Mouse (Mus musculus): ENCODE measurements around the gene Nudt7.
A peak's percentile ranks its signal among the peaks of the same experiment; 100 is the strongest.

Nudt7 gene

DNA sequence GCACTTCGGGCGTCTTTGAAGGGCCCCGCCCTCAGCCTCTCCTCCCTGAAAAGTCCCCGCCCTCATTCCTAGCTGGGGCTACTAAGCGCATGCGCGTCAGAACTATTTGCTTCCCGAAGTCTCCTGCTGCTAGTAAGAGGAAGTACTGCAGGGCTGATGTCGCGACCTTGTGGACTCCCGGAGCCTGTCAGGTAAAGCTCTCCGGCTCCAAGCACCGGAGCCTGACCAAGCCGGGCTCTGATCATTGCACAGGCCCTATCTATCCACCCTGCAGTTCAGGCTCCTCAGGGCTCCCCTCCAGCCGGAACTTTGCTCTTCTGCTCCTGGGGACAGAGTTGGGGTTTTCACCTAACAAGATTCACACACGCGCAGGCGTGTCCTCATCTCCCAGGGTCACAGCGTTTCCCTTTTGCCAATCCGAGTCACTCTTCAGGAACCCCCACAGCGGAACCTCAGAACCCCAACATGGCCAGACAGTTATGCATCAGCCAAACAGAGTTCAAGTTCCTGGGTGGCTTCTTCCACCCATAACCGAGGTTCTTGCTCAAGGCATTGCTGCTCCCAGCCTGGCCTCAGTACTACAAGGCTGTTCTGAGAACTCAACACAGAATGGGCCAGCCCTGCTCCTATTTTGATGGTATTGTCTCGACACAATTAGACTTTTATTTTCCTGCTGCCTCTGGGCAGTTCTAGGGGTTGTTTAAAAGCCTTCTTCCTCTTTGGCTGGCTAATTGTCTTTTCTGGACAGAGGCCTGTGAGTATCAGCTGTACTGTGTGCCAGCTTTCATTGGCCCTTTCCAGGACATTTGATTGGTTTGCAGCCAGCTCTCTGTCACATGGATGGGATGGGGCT, at the start of gene Nudt7:
TSS of gene Nudt7 (plus strand) at position 48 of the 853 bp plus-strand sequence.
- peak; percentile 88 for DNase-seq (ENCODE audit: extremely low spot score, low read depth, low spot score)

GRCm38 (mm10) chr8:114087932-114088331, 45.4 kb upstream of the Nudt7 start:
- DNase-seq (ENCODE audit: extremely low spot score, low read depth, low spot score), result no peak

GRCm38 (mm10) chr8:114090736-114091135, 42.6 kb upstream of the Nudt7 start:
- no peak for DNase-seq (ENCODE audit: extremely low spot score, low read depth, low spot score)

DNA sequence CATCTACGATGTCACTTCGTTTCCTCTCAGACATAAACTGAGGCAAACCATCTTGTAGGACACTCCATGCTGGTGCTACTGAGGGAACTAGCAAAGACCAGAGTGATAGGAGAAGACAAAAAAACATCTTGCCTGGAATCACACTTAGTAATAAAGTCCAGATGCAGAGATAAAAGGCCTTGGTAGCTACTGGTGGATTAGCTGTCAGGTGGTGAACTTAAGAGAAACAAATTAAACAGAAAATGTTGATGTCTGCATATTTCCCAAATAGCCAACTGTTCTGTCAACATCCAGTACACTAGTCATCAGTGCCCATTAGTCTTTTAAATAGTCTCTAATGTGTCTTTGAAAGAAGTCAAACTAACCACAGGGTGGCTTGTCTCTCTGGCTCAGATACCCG, 40.0 kb upstream of the Nudt7 start:
- DNase-seq (ENCODE audit: extremely low spot score, low read depth, low spot score), result no peak

- DNase-seq (ENCODE audit: extremely low spot score, low read depth, low spot score), result no peak
Observed at GRCm38 (mm10) chr8:114094526-114094925, 38.8 kb upstream of the Nudt7 start.

- no peak for DNase-seq (ENCODE audit: extremely low spot score, low read depth, low spot score)
Observed at GRCm38 (mm10) chr8:114100561-114101206, 32.7 kb upstream of the Nudt7 start.

DNA sequence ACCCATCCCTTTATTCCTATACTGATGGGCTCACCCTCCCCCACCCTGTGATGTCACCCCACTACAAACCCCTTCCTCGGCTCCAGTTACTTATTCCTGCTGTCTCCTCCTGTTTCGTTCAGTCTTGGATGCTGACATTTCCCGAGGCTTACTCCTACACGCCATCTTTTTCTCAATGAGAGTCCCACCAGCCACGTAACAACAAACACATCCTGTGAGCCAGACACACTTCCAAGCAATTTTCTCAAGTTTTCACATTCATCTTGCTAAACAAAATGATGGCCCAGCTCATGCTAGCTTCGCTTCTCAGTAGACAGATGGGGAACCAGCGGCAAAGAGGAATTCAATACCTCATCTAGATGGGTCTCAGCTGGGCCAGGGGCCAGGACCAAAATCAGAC, 30.0 kb upstream of the Nudt7 start:
- no peak for DNase-seq (ENCODE audit: extremely low spot score, low read depth, low spot score)

GRCm38 (mm10) chr8:114105971-114106370, 27.4 kb upstream of the Nudt7 start:
- no peak for DNase-seq (ENCODE audit: extremely low spot score, low read depth, low spot score)

- no peak for DNase-seq (ENCODE audit: extremely low spot score, low read depth, low spot score)
Observed at GRCm38 (mm10) chr8:114109365-114110140, 23.8 kb upstream of the Nudt7 start.

DNA sequence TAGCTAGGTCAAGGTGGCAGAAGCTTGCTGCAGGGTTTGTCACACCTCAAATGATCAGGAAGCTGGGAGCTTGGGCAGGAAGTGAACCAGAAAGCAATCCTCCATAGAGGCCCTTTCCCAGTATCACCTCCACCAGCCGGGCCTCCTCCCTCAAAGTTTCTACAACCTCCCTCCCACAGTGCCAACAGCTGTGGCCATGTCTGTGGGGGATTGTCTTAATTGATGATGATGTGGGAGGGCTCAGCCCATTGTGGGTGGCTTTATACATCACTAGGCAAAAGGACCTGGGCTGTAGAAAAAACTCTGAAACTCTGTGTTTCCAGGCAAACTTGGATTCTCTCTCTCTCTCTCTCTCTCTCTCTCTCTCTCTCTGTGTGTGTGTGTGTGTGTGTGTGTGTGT, 18.3 kb upstream of the Nudt7 start:
- no peak for DNase-seq (ENCODE audit: extremely low spot score, low read depth, low spot score)

DNA sequence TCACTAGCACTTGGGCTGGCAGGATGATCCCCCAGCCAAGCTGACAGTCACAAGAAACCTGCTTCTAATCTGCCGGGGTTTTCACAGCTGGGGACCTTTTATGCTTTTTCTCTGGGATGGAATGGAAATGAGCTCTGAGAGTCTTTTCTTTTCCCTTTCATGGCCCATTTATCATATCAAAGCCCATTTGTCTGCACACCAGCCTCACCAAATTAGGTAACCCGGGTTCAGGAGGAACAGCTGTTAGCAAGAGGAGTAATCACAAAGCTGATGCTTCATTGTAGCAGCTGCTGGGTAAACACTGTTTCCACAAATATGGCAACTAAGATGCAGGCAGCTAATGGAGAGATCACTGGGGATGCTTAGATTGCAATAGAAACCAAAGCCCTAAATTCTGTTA, 17.3 kb upstream of the Nudt7 start:
- DNase-seq (ENCODE audit: extremely low spot score, low read depth, low spot score), result no peak

DNA sequence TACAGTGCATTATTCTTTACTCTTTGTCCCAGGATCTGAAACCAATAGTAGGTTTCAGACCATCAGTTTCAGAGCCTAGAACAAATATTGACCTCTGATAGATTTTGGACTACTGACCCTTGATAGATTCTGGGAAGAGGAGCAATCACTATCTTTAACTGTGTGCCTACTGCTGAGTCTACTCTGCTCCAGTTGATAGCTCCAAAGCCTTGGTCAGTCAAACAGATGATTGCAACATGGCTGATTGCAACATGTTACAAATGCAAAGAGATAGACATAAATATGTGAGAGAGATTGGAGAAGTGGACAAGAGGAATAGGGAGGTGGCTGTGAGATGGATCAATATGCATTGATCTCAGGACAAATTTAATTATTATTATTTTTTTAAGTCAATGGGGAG, 15.9 kb upstream of the Nudt7 start:
- DNase-seq (ENCODE audit: extremely low spot score, low read depth, low spot score), result no peak

DNA sequence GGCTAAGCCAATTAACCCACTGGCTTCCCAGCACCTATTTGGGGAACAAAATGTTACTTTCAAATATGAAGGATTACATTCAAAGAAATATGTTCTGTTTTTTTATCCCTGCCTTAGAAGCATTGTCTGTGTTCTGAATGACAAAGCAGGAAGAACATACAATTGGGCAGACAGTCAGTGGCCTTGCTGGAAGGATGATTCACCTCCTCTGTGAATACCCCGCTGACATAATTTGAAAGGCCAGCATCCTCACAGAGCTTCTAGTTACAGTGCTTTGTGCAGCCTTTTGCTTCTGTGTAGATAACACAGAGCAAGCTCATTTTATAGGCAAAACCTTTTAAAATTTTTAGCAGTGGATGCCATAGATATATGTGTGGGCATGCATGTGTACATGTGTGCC, 11.6 kb upstream of the Nudt7 start:
- DNase-seq (ENCODE audit: extremely low spot score, low read depth, low spot score), result no peak

- DNase-seq (ENCODE audit: extremely low spot score, low read depth, low spot score), result no peak
Observed at GRCm38 (mm10) chr8:114123611-114124010, 9.7 kb upstream of the Nudt7 start.

- DNase-seq (ENCODE audit: extremely low spot score, low read depth, low spot score), result no peak
Observed at GRCm38 (mm10) chr8:114124084-114124750, 9.1 kb upstream of the Nudt7 start.

GRCm38 (mm10) chr8:114130838-114131237, 2.5 kb upstream of the Nudt7 start:
- DNase-seq (ENCODE audit: extremely low spot score, low read depth, low spot score), result no peak

DNA sequence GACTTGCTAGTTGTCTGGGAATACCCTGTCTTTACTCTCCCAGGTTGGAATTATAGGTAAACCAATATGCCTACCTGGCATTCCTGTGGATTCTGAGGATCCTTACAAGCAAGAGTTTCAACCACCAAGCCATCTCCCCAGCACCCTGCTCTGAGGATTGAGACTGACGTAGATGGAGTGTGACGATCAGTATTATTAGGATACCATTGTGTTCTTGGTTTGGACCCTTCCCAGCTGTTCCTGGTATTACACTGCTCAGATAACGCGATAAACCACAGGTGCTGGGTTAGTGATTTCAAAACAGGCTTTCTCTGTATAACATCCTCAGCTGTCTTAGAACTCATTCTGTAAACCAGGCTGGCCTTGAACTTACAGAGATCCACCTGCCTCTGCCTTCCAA, 1.9 kb upstream of the Nudt7 start:
- no peak for DNase-seq (ENCODE audit: extremely low spot score, low read depth, low spot score)

GRCm38 (mm10) chr8:114133050-114133509, 277 bp upstream of the Nudt7 start:
- DNase-seq (ENCODE audit: extremely low spot score, low read depth, low spot score), result no peak

- no peak for DNase-seq (ENCODE audit: extremely low spot score, low read depth, low spot score)
Observed at GRCm38 (mm10) chr8:114136750-114137149, 3.4 kb downstream of the Nudt7 start.

DNA sequence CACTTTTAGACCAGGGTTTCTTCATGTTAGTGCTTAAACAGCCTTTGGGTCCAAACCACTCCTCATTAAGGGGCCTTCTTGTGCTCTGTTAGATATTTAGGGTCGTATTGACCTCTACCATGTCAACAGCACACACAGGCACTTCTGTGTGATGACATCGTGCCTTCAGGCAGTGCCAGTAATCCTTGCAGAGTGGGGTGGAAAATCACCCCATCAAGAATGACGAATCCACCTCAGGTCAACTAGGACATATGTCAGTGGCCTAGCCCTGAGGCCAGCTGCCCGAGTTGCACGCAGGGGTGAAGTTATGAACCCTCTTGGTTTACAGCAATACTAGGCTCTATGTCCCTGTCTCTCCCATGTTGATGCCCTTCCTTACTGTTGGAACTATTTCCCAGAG, 3.8 kb downstream of the Nudt7 start:
- DNase-seq (ENCODE audit: extremely low spot score, low read depth, low spot score), result no peak

DNA sequence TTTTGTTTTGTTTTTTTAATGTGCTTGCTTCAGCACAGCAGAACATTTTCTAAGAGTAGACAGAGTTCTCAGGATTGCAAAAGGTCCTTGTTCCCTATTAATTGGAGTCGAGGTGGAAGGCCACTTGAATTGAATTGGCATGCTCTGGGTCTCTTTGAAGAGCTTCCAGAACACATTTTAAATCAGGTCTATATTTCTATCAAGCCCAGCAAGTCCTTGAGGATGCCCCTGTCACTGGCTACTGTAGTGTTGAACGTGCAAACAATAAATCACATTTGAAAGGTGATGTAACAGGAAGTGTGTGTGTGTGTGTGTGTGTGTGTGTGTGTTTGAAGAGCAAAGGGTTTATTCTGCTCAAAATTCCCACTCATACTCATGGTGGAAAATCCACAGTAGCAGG, 7.1 kb downstream of the Nudt7 start:
- DNase-seq (ENCODE audit: extremely low spot score, low read depth, low spot score), result no peak

Measured in hindlimb bud, embryonic 11.5 days (tissue).